10 mouse cellular contexts compared by ENCODE assay signal in genomic region chr2:58568841-58569645, GRCm38 (mm10). TPM values are rescaled to one million over a fixed set of nuclear protein-coding genes. Genes with fewer than 3 reads are reported as not detected.
A peak's percentile ranks its signal among the peaks of the same experiment; 100 is the strongest.
DNase-seq lines count a peak whose midpoint lies in the region; ATAC-seq and TF ChIP-seq lines count a peak whose summit lies in the region.
"Had no signal": no experiment of that assay in that cellular context is flagged by ENCODE, and none has a peak within 500 bp of the region (broad histone marks: within the 10 kb centered on the region; RNA-seq: fewer than 3 reads in every experiment).

No protein-coding gene starts in this region.

- H3K4me3 ChIP-seq in heart, embryonic 13.5 days: peak overlapping the region; percentile 96
- peak overlapping the region; percentile 74 for H3K4me3 ChIP-seq in cortical plate, adult 2 months (ENCODE audit: insufficient read depth, low read length)
- H3K4me3 ChIP-seq in hindbrain, embryonic 11.5 days (ENCODE audit: low read depth, low read length): no peak overlapping the region
- no peak overlapping the region for H3K4me3 ChIP-seq in midbrain, embryonic 11.5 days (ENCODE audit: low read depth, low read length)

- no peak for DNase-seq in heart, postnatal 4 days
- DNase-seq in hindbrain, embryonic 11.5 days (ENCODE audit: low spot score): no peak
- DNase-seq in midbrain, embryonic 11.5 days (ENCODE audit: low spot score, missing footprints): no peak
- DNase-seq in adrenal gland, adult 18-20 months (ENCODE audit: low spot score in 2 of 2): no peak
- DNase-seq in spleen, postnatal 14 days (ENCODE audit: low spot score in 2 of 2): no peak
- DNase-seq in layer of hippocampus, adult 11-12 months (ENCODE audit: low spot score): no peak
- DNase-seq: layer of hippocampus, adult 9-11 months; thymus, postnatal 36 days had no signal

- H3K9me3 ChIP-seq in heart, embryonic 13.5 days: no peaks in the 10 kb centered on the region
- no peaks in the 10 kb centered on the region for H3K9me3 ChIP-seq in hindbrain, embryonic 11.5 days (ENCODE audit: control insufficient read depth, low read length)
- no peaks in the 10 kb centered on the region for H3K9me3 ChIP-seq in midbrain, embryonic 11.5 days (ENCODE audit: control insufficient read depth, low read length)

- peak overlapping the region; percentile 98 for H3K27ac ChIP-seq in heart, embryonic 13.5 days (replicated peaks)
- H3K27ac ChIP-seq in cortical plate, adult 2 months (ENCODE audit: insufficient read depth, low read length): no peak overlapping the region
- H3K27ac ChIP-seq in hindbrain, embryonic 11.5 days (ENCODE audit: low read depth, low read length): no peak overlapping the region
- no peak overlapping the region for H3K27ac ChIP-seq in midbrain, embryonic 11.5 days (ENCODE audit: low read depth, low read length)

- H3K4me1 ChIP-seq in heart, embryonic 13.5 days: peaks cover 34% of the 10 kb centered on the region
- peaks cover 6% of the 10 kb centered on the region for H3K4me1 ChIP-seq in cortical plate, adult 2 months (ENCODE audit: control insufficient read depth, insufficient read depth, low read length)
- peaks cover 6% of the 10 kb centered on the region; the same call in 1 of the 2 replicates for H3K4me1 ChIP-seq in hindbrain, embryonic 11.5 days (replicated peaks; ENCODE audit: control insufficient read depth, insufficient read depth, low read length)
- peaks cover 20% of the 10 kb centered on the region for H3K4me1 ChIP-seq in midbrain, embryonic 11.5 days (ENCODE audit: control insufficient read depth, insufficient read depth, low read length)

- TF ChIP-seq POLR2A in cortical plate, adult 2 months (IDR thresholded peaks at IDR 0.05; ENCODE audit: extremely low read depth, insufficient read depth, low read length): no peak

- TF ChIP-seq CTCF in cortical plate, adult 2 months (IDR thresholded peaks at IDR 0.05; ENCODE audit: extremely low read depth, insufficient read depth, low read length): no peak

- 73% methylated on average over 4 of the region's 4 CpGs for WGBS in heart, embryonic 13.5 days
- 70% methylated on average over 4 of the region's 4 CpGs for WGBS in hindbrain, embryonic 11.5 days
- WGBS in midbrain, embryonic 11.5 days: 63% methylated on average over 4 of the region's 4 CpGs

- peak overlapping the region; percentile 82 for H3K4me2 ChIP-seq in heart, embryonic 13.5 days
- H3K4me2 ChIP-seq in hindbrain, embryonic 11.5 days (replicated peaks; ENCODE audit: low read depth, low read length): peak overlapping the region; percentile 67; the same call in 1 of the 2 replicates
- peak overlapping the region; percentile 66; the same call in 1 of the 2 replicates for H3K4me2 ChIP-seq in midbrain, embryonic 11.5 days

- no peak for ATAC-seq in heart, embryonic 13.5 days (ENCODE audit: extremely low read depth, insufficient number of reproducible peaks, low FRiP score, low TSS enrichment)
- ATAC-seq in hindbrain, embryonic 11.5 days (ENCODE audit: low FRiP score): no peak
- ATAC-seq in midbrain, embryonic 11.5 days (ENCODE audit: low FRiP score): no peak

- H3K27me3 ChIP-seq in heart, embryonic 13.5 days (replicated peaks): no peaks in the 10 kb centered on the region
- H3K27me3 ChIP-seq in hindbrain, embryonic 11.5 days (ENCODE audit: control insufficient read depth, insufficient read depth, low read length): no peaks in the 10 kb centered on the region
- H3K27me3 ChIP-seq in midbrain, embryonic 11.5 days (ENCODE audit: control insufficient read depth, insufficient read depth, low read length): no peaks in the 10 kb centered on the region

- H3K36me3 ChIP-seq in heart, embryonic 13.5 days: no peaks in the 10 kb centered on the region
- no peaks in the 10 kb centered on the region for H3K36me3 ChIP-seq in hindbrain, embryonic 11.5 days (ENCODE audit: control insufficient read depth, insufficient read depth, low read length)
- H3K36me3 ChIP-seq in midbrain, embryonic 11.5 days (ENCODE audit: control insufficient read depth, insufficient read depth, low read length): no peaks in the 10 kb centered on the region

- peak overlapping the region; percentile 97 for H3K9ac ChIP-seq in heart, embryonic 13.5 days
- no peak overlapping the region for H3K9ac ChIP-seq in hindbrain, embryonic 11.5 days (ENCODE audit: low read depth, low read length)
- H3K9ac ChIP-seq in midbrain, embryonic 11.5 days (ENCODE audit: low read length): no peak overlapping the region; the same call in 1 of the 2 replicates

RNA-seq across cellular contexts. Expression of gene Upp2, which starts 1.9 kb away (rescaled TPM):
- 6.4 and 7.6 TPM in 2 replicates for polyA plus RNA-seq in heart, embryonic 13.5 days (2015; fragmentation: Nextera tagmentation; extraction: Ambion mirVana)
- 1 to 10 TPM; 1.6 to 2.8 TPM for total RNA-seq in heart, postnatal 4 days (2021)
- 38.1 and 41.1 TPM in 2 replicates for polyA plus RNA-seq in cortical plate, adult 2 months (2012; rRNA removed)
- 5.9 and 6.3 TPM in 2 replicates for polyA plus RNA-seq in hindbrain, embryonic 11.5 days (2014; fragmentation: Nextera tagmentation; extraction: Ambion mirVana)
- polyA plus RNA-seq in midbrain, embryonic 11.5 days (2014; fragmentation: Nextera tagmentation; extraction: Ambion mirVana): 4.6 and 4.7 TPM in 2 replicates
- total RNA-seq in adrenal gland, adult 18-20 months (2021): 10 to 100 TPM; 17.3 to 18.1 TPM

RNA-seq across cellular contexts. Expression of gene Acvr1, which starts 2.1 kb away (rescaled TPM):
- polyA plus RNA-seq in heart, embryonic 13.5 days (2015; fragmentation: Nextera tagmentation; extraction: Ambion mirVana): 9.2 and 9.8 TPM in 2 replicates
- 10 to 100 TPM; 35.3 to 36.0 TPM for total RNA-seq in heart, postnatal 4 days (2021)
- 19.5 and 20.3 TPM in 2 replicates for polyA plus RNA-seq in cortical plate, adult 2 months (2012; rRNA removed)
- polyA plus RNA-seq in hindbrain, embryonic 11.5 days (2014; fragmentation: Nextera tagmentation; extraction: Ambion mirVana): 5.8 and 6.0 TPM in 2 replicates
- polyA plus RNA-seq in midbrain, embryonic 11.5 days (2014; fragmentation: Nextera tagmentation; extraction: Ambion mirVana): 4.7 and 4.9 TPM in 2 replicates
- 10 to 100 TPM; 38.9 to 97.3 TPM for total RNA-seq in adrenal gland, adult 18-20 months (2021)

Comparison
In these comparisons a context has a peak if more than half of its experiments do, and no peak if none do; other contexts are left out.
1. H3K4me3 ChIP-seq: peak in heart, embryonic 13.5 days (single experiment) and cortical plate, adult 2 months (single experiment); none in hindbrain, embryonic 11.5 days (single experiment) and midbrain, embryonic 11.5 days (single experiment).
2. Peak in every context shown above with its lines, with median percentiles within 50 percentile points of each other: H3K4me2 ChIP-seq.